Mouse (Mus musculus) subcutaneous adipose tissue, adult 2 months (tissue): ENCODE data around the gene Loxl4. TPM values are rescaled to one million over a fixed set of nuclear protein-coding genes. Genes with fewer than 3 reads are reported as not detected.

Source experiments
- polyA plus RNA-seq: library from polyadenylated mRNA; depleted of rRNA; stranded (reverse); fragments of >200 nt; gene quantifications from 2 replicates; pipeline ENCODE4 v1.2.3, GENCODE M21; 2012; ENCODE audit warnings: low replicate concordance; rRNA removed

Gene Loxl4
- polyA plus RNA-seq = 1.7 and 3.6 TPM in 2 replicates

DNA sequence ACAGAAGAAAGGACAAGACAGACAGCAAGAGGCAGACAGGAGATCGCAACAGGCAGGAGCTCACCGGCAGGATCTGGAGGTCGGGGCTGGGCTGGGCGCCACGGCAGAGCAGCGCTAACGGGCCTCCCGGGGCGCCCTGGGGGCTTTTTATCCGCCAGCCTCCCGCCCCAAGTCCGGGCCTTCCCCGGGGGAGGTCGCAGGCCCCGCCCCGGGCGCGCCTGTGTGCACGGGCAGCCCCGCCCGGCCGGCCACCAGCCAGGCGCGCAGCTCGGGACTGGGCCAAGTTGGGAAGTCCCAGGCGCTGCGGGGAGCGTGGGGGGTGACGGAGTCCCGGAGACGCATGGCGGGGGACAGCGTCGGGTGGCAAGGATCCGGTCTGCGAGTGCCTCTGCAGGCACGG lies at the start of gene Loxl4:
Gene Loxl4 (minus strand): TSS at position 160 of the 400 bp plus-strand sequence.

Other genes with a start within 250 kb of the Loxl4 start
- 7.9 and 9.8 TPM in 2 replicates for gene Crtac1, start 181.0 kb downstream of the Loxl4 start, polyA plus RNA-seq
- 5.5 and 6.7 TPM in 2 replicates for gene R3hcc1l, start 94.1 kb downstream of the Loxl4 start, polyA plus RNA-seq
- gene Pyroxd2, start 140.0 kb upstream of the Loxl4 start, polyA plus RNA-seq = 15.4 and 16.5 TPM in 2 replicates
- 18.9 and 27.6 TPM in 2 replicates for gene Hps1, start 167.2 kb upstream of the Loxl4 start, polyA plus RNA-seq